Mouse (Mus musculus) telencephalon, adult 2 months (tissue): Measurements from ENCODE around the gene Hist1h3d.
"Not testable (repeated sequence)": the region's sequence is repeated elsewhere in the genome, so short reads cannot be mapped to it uniquely, and the experiment has no call there.

Experiments used
- DNase-seq: peaks from one replicate; pipeline ENCODE4 v3.0.0-alpha.2; 2011; ENCODE audit warnings: low read depth, low spot score

The Hist1h3d gene

GRCm38 (mm10) chr13:23585029-23585441, 9.5 kb downstream of the Hist1h3d start:
- DNase-seq = peak; percentile 64

GRCm38 (mm10) chr13:23585442-23586098, 10.0 kb downstream of the Hist1h3d start:
- peak; percentile 97 for DNase-seq

- DNase-seq = no peak
Observed at GRCm38 (mm10) chr13:23586099-23586939, 10.8 kb downstream of the Hist1h3d start.

GRCm38 (mm10) chr13:23586940-23587225, 11.3 kb downstream of the Hist1h3d start:
- DNase-seq = no peak

GRCm38 (mm10) chr13:23591206-23591605, 15.6 kb downstream of the Hist1h3d start:
- no peak for DNase-seq

- DNase-seq = not testable (repeated sequence)
Observed at GRCm38 (mm10) chr13:23591886-23592285, 16.3 kb downstream of the Hist1h3d start.

- DNase-seq = no peak
Observed at GRCm38 (mm10) chr13:23592614-23593013, 17.1 kb downstream of the Hist1h3d start.

- DNase-seq = no peak
Observed at GRCm38 (mm10) chr13:23593051-23593770, 17.6 kb downstream of the Hist1h3d start.

GRCm38 (mm10) chr13:23595185-23595584, 19.6 kb downstream of the Hist1h3d start:
- no peak for DNase-seq

GRCm38 (mm10) chr13:23595622-23596372, 20.2 kb downstream of the Hist1h3d start:
- no peak for DNase-seq

GRCm38 (mm10) chr13:23597957-23598356, 22.4 kb downstream of the Hist1h3d start:
- no peak for DNase-seq

GRCm38 (mm10) chr13:23603182-23603699, 27.7 kb downstream of the Hist1h3d start:
- DNase-seq = no peak

- no peak for DNase-seq
Observed at GRCm38 (mm10) chr13:23604452-23604851, 28.9 kb downstream of the Hist1h3d start.

- DNase-seq = no peak
Observed at GRCm38 (mm10) chr13:23605052-23605451, 29.5 kb downstream of the Hist1h3d start.

- no peak for DNase-seq
Observed at GRCm38 (mm10) chr13:23609209-23609608, 33.6 kb downstream of the Hist1h3d start.

GRCm38 (mm10) chr13:23609844-23610243, 34.3 kb downstream of the Hist1h3d start:
- DNase-seq = no peak

- no peak for DNase-seq
Observed at GRCm38 (mm10) chr13:23610393-23610792, 34.8 kb downstream of the Hist1h3d start.

- DNase-seq = no peak
Observed at GRCm38 (mm10) chr13:23611638-23612037, 36.1 kb downstream of the Hist1h3d start.

- DNase-seq = no peak
Observed at GRCm38 (mm10) chr13:23620056-23620732, 44.6 kb downstream of the Hist1h3d start.

GRCm38 (mm10) chr13:23620733-23621531, 45.4 kb downstream of the Hist1h3d start, which contains the start of gene Hist1h2be:
Hist1h2be (minus strand) TSS chr13:23621124.
- DNase-seq = peak; percentile 99
